Mouse (Mus musculus): ENCODE results near the gene Uchl4. TPM values are rescaled to one million over a fixed set of nuclear protein-coding genes. Genes with fewer than 3 reads are reported as not detected.

Gene Uchl4
- polyA plus RNA-seq, 1 experiment, result not detected

DNA sequence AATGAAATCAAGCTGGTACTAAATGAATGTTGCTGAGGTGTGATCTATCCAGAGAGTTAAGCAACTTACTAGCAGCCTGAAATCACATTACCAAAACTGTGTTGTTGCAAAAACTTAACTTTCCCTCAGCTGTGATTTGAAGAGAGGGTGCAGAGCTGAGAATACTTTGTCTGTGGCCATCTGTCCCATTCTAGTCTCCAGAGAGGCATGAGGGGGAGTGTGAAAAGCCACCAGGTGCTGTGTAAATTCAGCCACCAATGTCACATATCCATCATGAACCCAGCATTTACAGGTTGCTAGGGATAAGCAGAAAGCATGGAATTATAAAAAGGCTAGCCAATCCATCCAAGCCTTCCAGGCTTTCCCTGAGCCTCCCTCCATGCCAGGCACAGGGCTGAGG is 6.0 kb upstream of the Uchl4 start:
- H3K4me3 ChIP-seq (ENCODE audit: extremely low read depth, insufficient read depth, insufficient read length), result no peak overlapping the region
- H3K27ac ChIP-seq (ENCODE audit: insufficient read depth, low read length), result no peak overlapping the region
- no peak for DNase-seq (ENCODE audit: low read depth in 1 of 2, low spot score in 2 of 2)
- TF ChIP-seq CTCF (IDR thresholded peaks at IDR 0.05; ENCODE audit: extremely low read depth, insufficient read depth, insufficient read length, insufficient replicate concordance), result no peak
- no peak for TF ChIP-seq POLR2A (IDR thresholded peaks at IDR 0.05; ENCODE audit: low read depth, low read length)
- H3K4me1 ChIP-seq (ENCODE audit: control insufficient read depth, insufficient read depth, insufficient read length), result peaks cover 7% of the 10 kb centered on the region; the same call in 1 of the 2 replicates
- H3K27me3 ChIP-seq (ENCODE audit: control insufficient read depth, insufficient read depth, low read length), result no peaks in the 10 kb centered on the region
- no peaks in the 10 kb centered on the region for H3K36me3 ChIP-seq (ENCODE audit: control insufficient read depth, insufficient read depth, low read length)

- WGBS, result 88% methylated on average over 5 of the region's 5 CpGs
- Histone ChIP-seq H3K4me1 (ENCODE audit: control insufficient read depth, insufficient read depth, insufficient read length) (peaks cover 7% of the 10 kb centered on the region; the same call in 1 of the 2 replicates), H3K27me3 (ENCODE audit: control insufficient read depth, insufficient read depth, low read length) (no peaks in the 10 kb centered on the region), H3K27ac (ENCODE audit: insufficient read depth, low read length) (no peak overlapping the region), H3K36me3 (ENCODE audit: control insufficient read depth, insufficient read depth, low read length) (peaks cover 2% of the 10 kb centered on the region; the same call in 1 of the 2 replicates), H3K4me3 (ENCODE audit: extremely low read depth, insufficient read depth, insufficient read length) (no peak overlapping the region)
- TF ChIP-seq POLR2A (IDR thresholded peaks at IDR 0.05; ENCODE audit: low read depth, low read length) (no peak), CTCF (IDR thresholded peaks at IDR 0.05; ENCODE audit: extremely low read depth, insufficient read depth, insufficient read length, insufficient replicate concordance) (no peak)
- DNase-seq (ENCODE audit: low read depth in 1 of 2, low spot score in 2 of 2), result no peak
Observed at GRCm38 (mm10) chr9:64231171-64231570, 3.8 kb upstream of the Uchl4 start.

GRCm38 (mm10) chr9:64231674-64232073 is 3.3 kb upstream of the Uchl4 start:
- Histone ChIP-seq H3K36me3 (ENCODE audit: control insufficient read depth, insufficient read depth, low read length) (peaks cover 2% of the 10 kb centered on the region; the same call in 1 of the 2 replicates), H3K4me3 (ENCODE audit: extremely low read depth, insufficient read depth, insufficient read length) (no peak overlapping the region), H3K4me1 (ENCODE audit: control insufficient read depth, insufficient read depth, insufficient read length) (peaks cover 7% of the 10 kb centered on the region; the same call in 1 of the 2 replicates), H3K27me3 (ENCODE audit: control insufficient read depth, insufficient read depth, low read length) (no peaks in the 10 kb centered on the region), H3K27ac (ENCODE audit: insufficient read depth, low read length) (no peak overlapping the region)
- WGBS, result 91% methylated on average over 3 of the region's 3 CpGs
- TF ChIP-seq CTCF (IDR thresholded peaks at IDR 0.05; ENCODE audit: extremely low read depth, insufficient read depth, insufficient read length, insufficient replicate concordance), result no peak
- TF ChIP-seq POLR2A (IDR thresholded peaks at IDR 0.05; ENCODE audit: low read depth, low read length), result no peak
- no peak for DNase-seq (ENCODE audit: low read depth in 1 of 2, low spot score in 2 of 2)

DNA sequence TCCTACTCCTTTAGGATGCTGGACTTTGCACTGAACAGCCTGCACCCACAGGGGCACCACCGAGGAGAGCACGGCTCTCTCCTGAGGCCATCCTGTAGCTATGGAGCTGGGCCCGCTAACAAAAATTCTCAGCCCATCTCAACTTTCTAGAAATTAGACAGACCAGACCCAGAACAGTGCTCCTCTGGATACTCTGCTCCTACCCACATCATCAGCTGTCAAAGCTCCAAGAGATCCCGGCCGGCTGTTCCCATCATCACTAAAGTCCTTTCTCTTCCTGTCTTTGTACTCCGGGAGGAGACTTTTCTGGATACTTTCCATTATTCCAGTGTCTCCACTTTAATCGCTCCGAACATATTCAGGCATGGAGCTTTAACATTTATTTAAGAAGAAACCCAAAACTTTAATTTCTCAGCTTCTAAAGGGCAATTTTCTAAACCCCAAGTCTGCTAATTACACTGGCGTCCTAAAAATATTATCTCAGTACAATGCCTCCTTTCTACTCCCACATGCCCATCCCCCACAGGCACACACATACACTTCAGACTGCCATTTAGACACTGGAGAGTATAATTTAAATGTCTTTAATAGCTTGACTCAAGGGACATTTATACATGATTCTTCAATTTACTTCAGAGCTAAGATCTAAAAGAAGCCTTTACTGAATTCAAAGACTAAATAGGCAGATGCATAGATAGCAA is 2.6 kb upstream of the Uchl4 start:
- Histone ChIP-seq H3K4me3 (ENCODE audit: extremely low read depth, insufficient read depth, insufficient read length) (no peak overlapping the region), H3K4me1 (ENCODE audit: control insufficient read depth, insufficient read depth, insufficient read length) (peaks cover 7% of the 10 kb centered on the region; the same call in 1 of the 2 replicates), H3K27ac (ENCODE audit: insufficient read depth, low read length) (no peak overlapping the region), H3K36me3 (ENCODE audit: control insufficient read depth, insufficient read depth, low read length) (peaks cover 2% of the 10 kb centered on the region; the same call in 1 of the 2 replicates), H3K27me3 (ENCODE audit: control insufficient read depth, insufficient read depth, low read length) (no peaks in the 10 kb centered on the region)
- DNase-seq (ENCODE audit: low read depth in 1 of 2, low spot score in 2 of 2), result no peak
- WGBS, result 87% methylated on average over 9 of the region's 9 CpGs
- TF ChIP-seq CTCF (IDR thresholded peaks at IDR 0.05; ENCODE audit: extremely low read depth, insufficient read depth, insufficient read length, insufficient replicate concordance) (no peak), POLR2A (IDR thresholded peaks at IDR 0.05; ENCODE audit: low read depth, low read length) (no peak)

GRCm38 (mm10) chr9:64233656-64234055 is 1.3 kb upstream of the Uchl4 start:
- WGBS, result 89% methylated on average over 5 of the region's 5 CpGs
- Histone ChIP-seq H3K36me3 (ENCODE audit: control insufficient read depth, insufficient read depth, low read length) (peaks cover 2% of the 10 kb centered on the region; the same call in 1 of the 2 replicates), H3K27me3 (ENCODE audit: control insufficient read depth, insufficient read depth, low read length) (no peaks in the 10 kb centered on the region), H3K4me3 (ENCODE audit: extremely low read depth, insufficient read depth, insufficient read length) (no peak overlapping the region), H3K4me1 (ENCODE audit: control insufficient read depth, insufficient read depth, insufficient read length) (peaks cover 3% of the 10 kb centered on the region; the same call in 1 of the 2 replicates), H3K27ac (ENCODE audit: insufficient read depth, low read length) (no peak overlapping the region)
- no peak for DNase-seq (ENCODE audit: low read depth in 1 of 2, low spot score in 2 of 2)
- TF ChIP-seq POLR2A (IDR thresholded peaks at IDR 0.05; ENCODE audit: low read depth, low read length), result no peak
- TF ChIP-seq CTCF (IDR thresholded peaks at IDR 0.05; ENCODE audit: extremely low read depth, insufficient read depth, insufficient read length, insufficient replicate concordance), result no peak

DNA sequence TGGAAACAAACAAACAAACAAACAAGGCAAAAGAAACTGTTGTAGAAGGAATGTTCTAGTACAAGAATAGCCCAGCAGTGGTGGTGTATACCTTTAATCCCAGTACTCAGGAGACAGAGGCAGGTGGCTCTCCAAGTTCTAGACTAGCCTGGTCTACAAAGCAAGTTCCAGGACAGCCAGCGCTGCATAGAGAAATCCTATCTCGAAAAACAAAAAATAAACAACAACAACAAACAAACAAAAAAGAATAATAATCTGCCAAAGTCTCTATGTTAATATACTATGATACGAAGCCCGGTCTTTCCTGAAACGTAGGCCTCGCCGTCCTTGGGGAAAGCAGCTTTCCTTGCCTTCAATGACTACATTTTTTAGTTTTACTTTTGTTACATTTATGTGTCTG is 1.1 kb downstream of the Uchl4 start:
- WGBS, result 97% methylated on average over 7 of the region's 7 CpGs

DNA sequence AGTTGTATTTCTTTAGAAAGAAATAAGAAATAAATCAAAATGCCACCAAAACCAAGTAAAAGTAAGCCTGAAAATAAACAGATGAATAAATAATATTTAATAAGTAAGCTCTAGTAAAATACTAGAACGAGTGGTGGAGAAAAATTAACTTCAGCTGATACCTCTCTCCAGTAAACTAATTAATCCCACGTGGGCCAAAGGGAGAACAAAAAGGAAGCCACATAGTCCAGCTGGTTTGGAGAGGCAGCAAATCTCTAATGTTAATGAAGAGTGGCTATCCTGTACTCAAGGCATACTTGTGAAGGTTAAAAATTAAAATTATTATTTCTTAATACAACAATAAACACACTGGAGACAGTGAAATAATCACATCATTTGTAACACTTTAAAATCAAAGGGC is 5.1 kb downstream of the Uchl4 start:
- WGBS, result 74% methylated on average over 2 of the region's 2 CpGs
- Histone ChIP-seq H3K36me3 (ENCODE audit: control insufficient read depth, insufficient read depth, low read length) (no peaks in the 10 kb centered on the region), H3K4me1 (ENCODE audit: control insufficient read depth, insufficient read depth, insufficient read length) (peaks cover 21% of the 10 kb centered on the region), H3K27ac (ENCODE audit: insufficient read depth, low read length) (no peak overlapping the region), H3K27me3 (ENCODE audit: control insufficient read depth, insufficient read depth, low read length) (no peaks in the 10 kb centered on the region), H3K4me3 (ENCODE audit: extremely low read depth, insufficient read depth, insufficient read length) (no peak overlapping the region)
- DNase-seq (ENCODE audit: low read depth in 1 of 2, low spot score in 2 of 2), result no peak
- no peak for TF ChIP-seq POLR2A (IDR thresholded peaks at IDR 0.05; ENCODE audit: low read depth, low read length)
- no peak for TF ChIP-seq CTCF (IDR thresholded peaks at IDR 0.05; ENCODE audit: extremely low read depth, insufficient read depth, insufficient read length, insufficient replicate concordance)

More for the DNA sequence above, 1.1 kb downstream of the Uchl4 start:
- Histone ChIP-seq H3K4me1 (ENCODE audit: control insufficient read depth, insufficient read depth, insufficient read length) (peaks cover 4% of the 10 kb centered on the region; the same call in 1 of the 2 replicates), H3K27me3 (ENCODE audit: control insufficient read depth, insufficient read depth, low read length) (no peaks in the 10 kb centered on the region), H3K27ac (ENCODE audit: insufficient read depth, low read length) (no peak overlapping the region), H3K4me3 (ENCODE audit: extremely low read depth, insufficient read depth, insufficient read length) (no peak overlapping the region), H3K36me3 (ENCODE audit: control insufficient read depth, insufficient read depth, low read length) (peaks cover 2% of the 10 kb centered on the region; the same call in 1 of the 2 replicates)
- no peak for DNase-seq (ENCODE audit: low read depth in 1 of 2, low spot score in 2 of 2)
- TF ChIP-seq POLR2A (IDR thresholded peaks at IDR 0.05; ENCODE audit: low read depth, low read length) (no peak), CTCF (IDR thresholded peaks at IDR 0.05; ENCODE audit: extremely low read depth, insufficient read depth, insufficient read length, insufficient replicate concordance) (no peak)
